Mouse (Mus musculus) heart, adult 11 months (tissue): ENCODE data around the gene Lpin2.
A peak's percentile ranks its signal among the peaks of the same experiment; 100 is the strongest.

Experiments
- DNase-seq: peaks from one replicate; pipeline ENCODE4 v3.0.0; 2022

Lpin2 gene

DNA sequence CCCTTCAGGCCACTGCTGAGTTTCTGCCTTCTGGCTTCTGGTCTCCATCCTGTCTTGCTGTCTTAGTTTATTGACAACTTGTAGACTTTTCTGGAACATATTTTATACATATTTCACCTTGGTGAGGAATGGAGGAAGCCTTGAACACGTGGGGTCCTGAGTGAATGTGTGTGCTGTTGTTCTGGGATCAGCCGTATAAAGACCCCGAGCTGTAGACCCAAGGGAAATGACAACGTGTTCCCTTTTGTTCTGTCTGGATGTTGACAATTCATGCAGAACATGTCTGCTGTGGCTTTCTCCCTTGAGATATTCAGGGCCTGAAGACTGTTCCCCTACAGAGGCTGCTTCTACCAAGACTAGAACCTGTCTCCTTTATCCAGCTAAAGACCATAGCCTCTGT is 5.0 kb upstream of the Lpin2 start:
- peak; percentile 82 for DNase-seq

DNA sequence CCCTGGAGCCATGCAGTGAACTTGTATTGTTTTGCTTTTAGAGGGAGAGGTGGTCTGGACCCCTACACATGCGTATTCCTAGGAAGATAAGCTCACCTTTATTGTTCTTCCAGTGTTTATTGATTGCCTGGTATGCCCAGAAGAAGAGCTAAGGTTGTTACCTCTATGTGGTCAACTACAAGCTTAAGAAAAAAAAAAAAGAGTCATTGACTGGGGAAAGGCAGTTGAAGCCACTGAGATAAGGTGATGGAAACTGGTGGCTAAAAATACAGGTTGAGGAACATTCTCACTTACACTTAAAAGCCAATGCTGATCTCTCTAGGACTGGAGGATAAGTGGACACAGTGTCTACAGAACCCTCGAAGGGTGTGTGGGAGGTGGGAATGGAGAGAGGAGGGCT is 4.4 kb upstream of the Lpin2 start:
- DNase-seq, result peak; percentile 74

DNA sequence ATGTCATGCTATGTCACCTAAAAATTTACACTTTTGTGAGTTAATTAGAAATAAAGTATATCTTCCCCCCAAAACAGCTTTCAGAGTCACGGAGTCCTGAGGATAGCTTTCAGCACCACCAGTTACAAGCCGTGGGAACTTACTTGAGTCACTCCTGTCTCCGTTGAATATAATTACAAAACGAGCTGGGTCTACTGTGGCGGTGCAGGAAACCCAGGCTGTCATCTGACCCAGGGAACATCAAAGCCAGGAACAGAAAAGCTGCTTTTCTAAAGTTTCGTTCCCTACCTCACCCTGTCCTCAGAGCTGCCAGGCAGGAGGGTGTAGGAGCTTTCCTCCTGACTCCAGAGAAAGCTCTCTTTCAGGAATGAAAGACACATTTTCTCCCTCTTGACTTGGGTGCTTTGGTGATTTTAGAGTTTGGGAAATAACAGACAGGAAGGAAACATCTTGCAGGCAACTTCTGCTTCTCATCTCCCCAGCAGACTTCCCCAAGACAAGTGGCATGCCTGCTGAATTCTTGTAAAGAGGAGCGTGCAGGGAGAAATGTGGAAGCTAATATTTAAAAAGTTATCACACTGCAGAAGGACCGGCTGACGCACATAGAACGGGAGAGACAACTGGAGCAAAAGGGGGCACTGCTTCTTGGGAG is 3.7 kb upstream of the Lpin2 start:
- peak; percentile 95 for DNase-seq

DNA sequence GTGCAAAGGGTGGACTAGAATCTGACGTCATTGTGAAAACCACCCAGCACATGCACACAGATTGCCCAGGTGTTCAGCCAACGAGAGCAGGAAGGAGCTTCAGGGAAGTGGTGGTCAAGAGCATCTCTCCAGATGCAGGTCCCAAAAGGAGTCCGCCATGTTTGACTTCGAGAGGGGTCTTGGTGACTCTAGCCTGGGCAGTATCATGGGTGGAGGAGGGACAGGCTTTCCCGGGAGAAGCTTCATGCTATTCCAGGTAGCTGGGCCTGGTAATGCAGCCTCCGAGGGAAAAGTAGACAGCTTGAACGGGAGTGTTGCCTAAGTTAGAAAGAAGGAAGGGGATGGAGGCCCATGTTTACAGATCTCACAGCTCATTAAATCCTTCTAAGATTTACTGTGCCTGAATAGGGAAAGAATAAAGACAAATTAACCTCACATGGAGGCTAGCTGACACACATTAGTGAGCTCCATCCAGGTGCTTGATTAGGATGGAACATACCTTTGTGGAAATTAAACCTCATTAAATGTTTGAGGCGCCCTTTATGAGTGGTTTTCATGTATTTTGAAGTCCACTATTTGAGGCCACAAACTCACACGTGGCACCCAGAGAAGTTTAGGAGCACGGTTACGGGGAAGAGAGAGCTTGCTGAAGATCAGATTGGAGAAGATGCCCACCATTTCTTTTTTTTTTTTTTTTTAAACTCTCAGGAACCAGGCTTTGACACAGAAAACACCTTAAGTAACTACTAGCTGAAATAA is 2.6 kb upstream of the Lpin2 start:
- peak; percentile 91 for DNase-seq

DNA sequence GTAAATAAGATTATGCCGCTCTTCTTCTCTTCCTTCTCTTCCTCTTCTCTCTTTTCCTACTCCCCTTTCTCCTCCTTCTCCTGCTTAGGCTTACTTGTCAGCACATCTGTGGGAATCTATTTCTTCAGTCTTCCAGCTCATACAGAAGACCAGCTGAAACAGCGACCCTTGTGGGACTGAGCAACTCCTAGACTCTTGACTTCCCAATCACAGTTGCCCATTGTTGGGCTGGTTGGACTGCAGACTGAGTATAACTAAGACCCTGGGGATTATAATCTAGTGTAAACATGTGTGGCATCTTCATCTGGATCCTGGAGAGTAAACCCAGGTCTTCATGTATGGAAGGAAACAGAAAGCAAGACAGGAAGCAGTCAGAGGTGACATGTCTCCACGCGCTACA is 1.8 kb upstream of the Lpin2 start:
- DNase-seq, result peak; percentile 53

DNA sequence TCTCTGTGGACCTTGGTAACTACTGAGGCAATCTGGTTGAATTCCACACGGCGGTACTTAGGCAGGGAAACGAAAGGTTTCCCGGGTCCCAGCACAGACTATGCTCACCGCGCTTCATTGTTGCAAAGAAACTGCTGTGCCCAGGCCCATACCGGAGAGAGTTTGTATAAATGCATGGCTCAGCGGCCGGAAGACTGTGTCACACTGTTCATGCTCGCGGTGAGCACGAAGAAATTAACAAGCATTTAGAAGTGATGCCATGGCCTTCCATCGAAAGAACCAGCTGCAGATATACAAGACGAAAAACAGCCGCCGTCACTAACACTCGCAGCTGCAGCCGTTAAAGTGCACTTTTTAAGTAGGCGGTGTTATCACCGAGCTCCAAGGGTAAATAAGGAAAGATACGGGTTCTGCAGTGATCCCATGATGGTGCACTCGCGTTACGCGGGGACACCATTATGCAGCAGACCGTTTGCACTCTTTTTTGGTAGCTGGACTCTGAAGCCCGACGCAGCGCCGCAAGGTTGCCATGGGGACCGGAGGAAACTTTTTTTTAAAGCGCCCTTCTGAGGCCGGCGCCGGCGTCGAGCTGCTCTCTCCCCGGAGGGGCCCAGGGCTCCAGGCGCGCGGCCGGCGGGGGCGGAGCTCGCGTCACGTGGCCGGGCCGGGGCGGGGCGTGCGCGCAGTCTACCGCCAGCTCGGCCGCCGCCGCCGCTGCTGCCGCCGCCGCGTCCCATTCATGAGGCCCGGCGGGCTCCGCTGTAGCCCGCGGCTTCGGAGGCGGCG is 704 bp downstream of the Lpin2 start:
- DNase-seq, result peak; percentile 99

DNA sequence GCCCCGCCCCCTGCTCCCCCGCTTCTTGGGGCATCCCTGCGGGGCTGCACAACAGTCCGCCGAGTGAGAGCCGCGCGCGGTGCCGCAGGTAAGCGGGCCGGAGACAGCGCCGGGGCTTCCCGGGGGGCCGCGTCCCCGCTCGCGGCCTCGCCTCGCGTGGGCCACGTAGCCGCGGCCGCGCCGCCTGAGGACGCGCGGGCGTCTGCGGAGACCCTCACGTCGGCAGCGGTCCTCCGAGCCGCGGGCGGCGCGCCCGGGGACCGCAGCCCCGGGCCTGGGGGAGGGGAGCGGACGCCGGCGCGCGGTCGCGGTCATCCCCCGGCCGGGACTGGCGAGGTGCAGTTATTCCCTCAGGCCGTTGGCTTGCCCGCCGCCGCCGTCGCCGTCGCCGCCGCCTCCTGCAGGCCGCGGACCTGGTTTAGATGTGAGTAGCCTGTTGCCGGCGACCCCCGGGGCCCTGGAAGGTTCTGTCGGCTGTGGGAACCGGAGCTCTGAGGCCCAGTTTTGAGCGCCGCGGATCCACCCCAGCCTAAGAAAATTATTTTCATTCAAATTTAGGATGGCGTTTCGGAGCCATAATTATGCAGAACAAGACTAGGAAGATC is 1.4 kb downstream of the Lpin2 start:
- no peak for DNase-seq

DNA sequence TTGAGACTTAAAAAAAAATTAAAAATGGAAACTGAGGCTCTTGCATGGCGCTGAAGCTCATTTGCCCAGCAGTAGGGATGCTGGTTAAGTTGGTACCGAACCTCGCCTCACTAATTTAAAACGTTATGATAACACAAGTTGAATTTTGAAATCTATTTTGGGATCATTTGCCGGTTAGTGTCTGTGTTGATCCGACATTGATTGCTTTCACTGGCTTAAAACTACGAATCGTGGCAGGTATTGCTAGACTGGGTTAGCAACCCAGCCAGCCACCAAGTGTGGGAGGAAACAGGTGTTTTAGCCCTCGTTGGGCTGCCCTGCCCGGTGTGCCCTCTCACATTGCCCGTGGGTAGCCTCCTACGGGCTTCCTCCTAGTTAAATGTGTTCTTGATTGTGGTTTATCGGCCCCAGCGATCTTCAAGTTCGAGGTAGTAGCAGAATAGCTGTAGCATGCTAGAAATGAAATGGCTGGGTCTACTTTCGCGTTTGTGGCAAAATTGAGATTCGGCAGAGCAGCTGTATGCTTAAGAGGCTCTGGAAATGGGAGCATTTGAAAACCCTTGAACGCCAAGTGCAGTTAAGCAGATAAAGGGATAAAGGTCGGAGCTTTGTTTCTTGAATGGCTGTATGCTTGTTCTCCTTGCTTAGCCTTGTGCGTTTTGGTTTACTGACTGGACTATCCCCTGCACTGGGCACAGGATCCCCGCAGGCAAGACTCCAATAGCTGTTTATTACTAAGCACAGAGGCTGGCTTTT is 2.2 kb downstream of the Lpin2 start:
- peak; percentile 91 for DNase-seq

DNA sequence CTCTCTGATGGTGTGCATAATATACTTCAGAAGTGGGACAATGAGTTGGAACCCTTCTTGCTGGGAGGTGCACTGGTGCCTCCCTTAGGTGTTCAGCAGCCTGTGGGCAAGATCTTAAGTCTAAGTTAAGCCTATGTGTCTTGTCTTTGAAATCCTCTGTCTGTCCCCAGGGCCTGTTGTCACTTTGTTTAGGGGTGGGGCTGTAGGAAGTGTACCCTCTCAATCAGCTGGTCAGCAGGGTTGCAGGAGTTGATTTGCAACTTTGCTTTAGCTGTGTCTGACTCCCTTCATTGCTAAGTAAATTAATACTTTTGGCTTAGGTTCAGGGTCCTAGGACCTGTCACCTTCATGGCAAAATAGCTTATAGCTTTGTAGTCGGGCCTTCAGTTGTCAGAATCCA is 3.0 kb downstream of the Lpin2 start:
- peak; percentile 66 for DNase-seq

DNA sequence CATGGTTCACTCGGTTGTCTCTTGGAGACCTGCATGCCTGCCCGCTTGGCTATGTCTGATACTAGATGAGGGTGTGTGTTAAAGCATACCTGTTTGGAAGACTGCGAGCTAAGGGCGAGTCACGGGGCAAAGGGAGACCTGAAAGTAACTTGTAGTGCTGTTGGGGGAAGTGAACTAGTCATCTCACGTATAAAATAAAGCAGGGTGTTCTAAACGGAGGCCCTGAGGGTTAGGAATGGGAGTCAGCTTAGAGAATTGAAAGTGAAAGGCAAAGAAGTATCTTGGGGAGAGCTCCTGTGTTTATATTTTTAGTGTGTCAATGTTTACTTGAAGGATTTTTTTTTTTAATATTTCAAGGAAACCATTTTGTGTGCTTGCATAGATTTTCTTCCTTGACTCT is 8.2 kb downstream of the Lpin2 start:
- DNase-seq, result no peak

DNA sequence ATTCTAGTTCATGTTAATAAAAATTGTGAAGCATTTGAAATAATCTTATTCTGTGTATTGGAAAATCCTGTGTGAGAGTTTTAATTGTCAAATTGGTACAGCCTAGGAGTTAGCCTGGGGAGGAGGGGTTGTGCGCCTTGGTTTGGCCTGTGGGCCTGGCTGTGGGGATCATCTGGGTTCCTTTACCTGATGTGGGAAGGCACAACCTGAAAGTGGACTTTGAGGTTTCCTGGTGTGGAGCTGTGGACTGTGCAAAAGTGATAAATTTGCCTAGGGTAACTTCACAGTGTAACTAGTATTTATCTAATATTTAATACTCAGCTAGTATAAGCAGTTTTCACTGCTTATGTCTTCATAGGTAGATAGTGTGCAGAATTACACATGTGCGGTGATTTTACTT is 8.7 kb downstream of the Lpin2 start:
- DNase-seq, result no peak

DNA sequence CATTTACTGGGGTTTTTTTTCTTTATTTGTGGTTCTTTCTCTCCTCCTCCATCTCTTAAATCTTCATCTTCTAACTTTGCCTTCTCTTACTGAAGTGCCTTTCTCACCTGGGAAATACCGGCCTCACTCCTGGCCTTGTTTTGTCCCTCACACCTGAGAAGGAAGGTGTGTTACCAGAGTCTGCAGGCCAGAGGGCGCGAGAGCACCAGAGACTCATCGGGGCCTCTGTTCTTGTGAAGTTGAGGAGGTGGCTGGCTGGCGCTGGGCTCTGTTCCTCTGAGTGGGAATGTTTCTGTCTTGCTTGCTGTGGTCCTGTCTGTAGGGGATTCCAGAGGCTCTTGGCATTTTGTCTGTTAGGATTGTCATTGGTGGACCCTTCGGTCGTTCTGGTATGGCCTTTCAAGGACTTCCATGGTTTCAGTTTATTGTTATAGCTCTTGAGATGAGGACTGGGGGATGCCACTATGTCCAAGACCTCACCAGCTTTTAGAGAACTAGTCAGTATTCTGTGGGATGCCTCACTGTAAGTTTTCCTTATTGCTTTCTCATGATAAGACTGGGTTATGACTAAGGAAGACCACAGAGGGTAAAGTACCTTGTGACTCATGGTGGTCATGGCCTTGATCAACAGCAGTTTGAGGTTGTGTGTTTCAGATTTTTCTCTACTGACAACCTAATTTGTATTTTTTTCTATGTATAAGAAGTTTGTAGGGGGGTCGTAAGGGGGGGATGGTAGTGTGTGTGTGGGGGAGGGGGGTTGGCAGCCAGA is 9.5 kb downstream of the Lpin2 start:
- DNase-seq, result no peak

DNA sequence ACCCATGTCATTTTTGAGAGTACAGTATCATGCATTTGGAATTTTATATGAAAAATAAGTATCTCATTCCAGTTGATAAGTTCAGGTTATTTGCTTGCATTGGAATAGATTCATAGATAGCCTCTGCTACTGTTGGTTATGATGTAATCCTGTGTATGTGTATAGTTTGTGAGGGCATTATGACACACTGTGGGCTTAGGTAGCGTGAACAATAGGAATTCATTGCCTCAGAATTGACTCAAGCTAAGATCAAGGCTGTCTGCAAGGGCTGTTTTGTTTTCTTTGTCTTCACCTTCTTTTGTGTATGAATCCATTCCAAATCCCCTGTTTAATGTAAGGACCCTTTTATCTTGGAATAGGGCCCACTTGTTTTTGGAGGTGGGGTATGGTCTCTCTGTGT is 10.7 kb downstream of the Lpin2 start:
- no peak for DNase-seq

DNA sequence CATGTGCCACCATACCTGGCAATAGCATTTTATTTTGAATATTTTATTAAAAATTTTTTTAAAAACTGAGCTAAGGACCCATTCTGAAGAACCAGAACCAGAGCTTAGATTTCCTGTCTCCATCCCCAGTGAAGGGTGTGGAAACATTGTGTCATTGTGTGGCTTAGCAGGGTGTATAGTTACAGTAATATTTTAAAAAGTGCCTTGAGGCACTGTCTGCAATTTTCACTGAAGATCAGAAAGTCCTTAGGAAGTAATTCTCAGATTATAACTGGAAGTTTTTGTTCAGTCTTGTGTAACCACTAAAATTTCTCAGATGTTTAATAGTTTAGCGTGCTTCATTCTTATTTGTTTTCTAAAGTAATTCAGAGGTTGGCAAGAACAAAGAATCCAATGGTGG is 11.1 kb downstream of the Lpin2 start:
- DNase-seq, result no peak

DNA sequence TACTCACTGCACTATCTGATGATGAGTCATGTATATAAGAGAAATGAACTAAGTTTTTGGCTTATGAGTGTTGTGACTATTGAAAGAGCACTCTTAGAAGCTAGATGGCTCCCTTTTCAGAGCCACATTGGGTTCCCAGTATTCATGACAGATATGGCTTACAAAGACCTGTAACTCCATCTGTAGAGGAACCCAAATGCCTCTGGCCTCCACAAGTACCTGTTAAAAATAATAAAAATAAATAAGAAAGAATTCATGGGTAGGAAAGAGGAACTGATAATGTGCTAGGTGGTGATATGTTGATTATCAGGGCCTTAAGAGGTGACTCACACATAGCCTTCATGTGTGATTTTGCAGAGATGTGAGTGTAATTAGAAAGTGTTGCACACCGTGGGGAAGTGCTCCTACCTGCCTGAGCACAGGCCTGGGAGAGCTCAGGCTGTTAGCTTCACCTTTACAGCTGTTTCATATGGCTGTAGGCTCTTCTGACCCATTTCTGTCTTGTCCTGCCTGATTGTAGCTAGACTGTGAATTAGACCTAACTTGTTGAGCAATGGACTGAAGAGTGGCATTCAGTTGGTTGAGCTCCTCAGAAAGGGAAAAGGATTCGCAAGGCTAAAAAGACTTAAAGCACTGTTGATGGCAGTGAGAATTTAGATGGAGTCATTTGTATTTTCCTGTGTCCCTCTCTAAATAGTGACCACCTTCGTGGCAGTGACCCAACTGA is 12.7 kb downstream of the Lpin2 start:
- DNase-seq, result no peak

DNA sequence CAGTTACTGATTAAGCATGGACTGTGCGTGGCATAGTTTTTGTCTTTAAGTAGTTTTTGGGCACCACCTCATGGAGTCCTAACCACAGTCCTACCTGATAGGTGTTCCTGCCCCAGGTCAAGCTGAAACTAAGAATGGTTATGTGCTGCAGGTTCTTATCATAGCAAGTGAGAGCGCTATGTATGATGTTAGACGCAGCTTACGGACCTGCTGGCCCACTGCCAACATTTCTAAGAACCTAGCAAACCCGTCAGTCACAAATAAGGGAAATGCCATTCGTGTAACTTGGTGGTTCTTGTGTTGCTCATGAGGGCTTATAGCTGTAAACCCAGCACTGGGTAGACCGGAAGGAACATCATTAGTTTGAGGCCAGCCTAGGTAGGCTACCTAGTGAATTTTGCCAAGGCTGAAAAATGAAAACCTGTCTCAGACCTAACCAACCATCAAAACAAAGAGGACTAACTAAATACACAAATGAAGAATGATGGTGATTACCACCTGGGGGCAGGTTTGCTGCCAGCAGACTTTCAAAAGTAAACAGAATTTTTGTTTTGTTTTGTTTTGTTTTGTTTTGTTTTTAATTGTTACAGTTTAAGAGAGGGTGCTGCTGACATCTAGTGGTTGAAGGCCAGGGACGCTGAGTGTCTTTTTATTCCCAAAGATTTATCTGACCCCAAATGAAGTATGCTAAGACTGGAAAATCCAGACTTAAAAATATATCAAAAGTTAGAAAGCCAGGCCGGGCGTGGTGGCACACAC is 13.5 kb downstream of the Lpin2 start:
- peak; percentile 90 for DNase-seq

DNA sequence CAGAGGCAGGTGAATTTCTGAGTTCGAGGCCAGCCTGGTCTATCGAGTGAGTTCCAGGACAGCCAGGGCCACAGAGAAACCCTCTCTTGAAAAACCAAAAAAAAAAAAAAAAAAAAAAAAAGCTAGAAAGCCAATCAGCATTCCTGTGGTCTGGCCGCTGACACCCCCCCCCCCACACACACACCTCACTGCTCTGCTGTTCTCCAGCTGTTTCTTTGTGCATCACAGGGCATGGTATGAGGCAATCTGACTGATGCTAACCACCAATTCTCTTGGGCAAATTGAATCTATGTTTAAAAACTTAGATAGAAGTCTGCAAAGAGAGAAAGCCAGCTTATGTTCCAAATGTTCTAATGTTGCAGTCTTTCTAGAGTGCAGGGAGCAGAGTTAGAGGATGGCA is 14.1 kb downstream of the Lpin2 start:
- no peak for DNase-seq

DNA sequence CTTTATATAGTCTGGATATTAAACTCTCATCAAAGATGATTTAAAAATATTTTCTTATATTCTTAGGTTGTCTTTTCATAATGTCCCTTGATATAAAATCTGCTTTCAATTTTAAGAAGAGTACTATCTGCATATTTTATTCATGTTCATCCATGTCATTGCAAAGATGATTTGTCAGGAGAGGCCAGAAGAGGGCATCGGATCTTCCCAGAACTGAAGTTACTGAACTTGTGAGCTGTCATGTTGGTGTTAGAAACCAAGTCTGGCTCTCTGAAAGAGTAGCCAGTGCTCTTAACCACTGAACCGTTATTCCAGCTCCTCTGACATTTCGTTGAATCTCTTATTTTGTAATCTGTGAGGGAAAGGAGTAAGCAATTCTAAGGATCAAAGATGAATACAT is 17.0 kb downstream of the Lpin2 start:
- no peak for DNase-seq

DNA sequence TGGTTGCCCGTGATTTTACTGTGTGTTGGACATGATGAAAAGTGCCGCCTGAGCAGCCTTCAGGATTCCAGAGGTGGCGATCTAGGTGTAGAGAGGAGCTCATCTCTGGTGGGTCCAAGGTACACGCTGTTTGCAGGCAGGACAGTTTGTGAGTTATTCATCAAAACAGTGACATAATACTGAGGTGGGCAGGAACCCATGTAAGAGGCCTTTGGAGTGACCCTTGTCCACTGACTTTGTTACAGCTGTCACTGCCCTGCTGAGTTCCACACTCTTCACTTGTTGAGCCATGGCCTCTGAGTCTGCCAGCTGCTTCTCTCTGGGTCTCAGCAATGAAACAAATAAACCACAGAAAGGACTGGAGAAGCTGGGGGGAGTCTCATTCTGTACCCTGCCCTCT is 19.8 kb downstream of the Lpin2 start:
- DNase-seq, result no peak

DNA sequence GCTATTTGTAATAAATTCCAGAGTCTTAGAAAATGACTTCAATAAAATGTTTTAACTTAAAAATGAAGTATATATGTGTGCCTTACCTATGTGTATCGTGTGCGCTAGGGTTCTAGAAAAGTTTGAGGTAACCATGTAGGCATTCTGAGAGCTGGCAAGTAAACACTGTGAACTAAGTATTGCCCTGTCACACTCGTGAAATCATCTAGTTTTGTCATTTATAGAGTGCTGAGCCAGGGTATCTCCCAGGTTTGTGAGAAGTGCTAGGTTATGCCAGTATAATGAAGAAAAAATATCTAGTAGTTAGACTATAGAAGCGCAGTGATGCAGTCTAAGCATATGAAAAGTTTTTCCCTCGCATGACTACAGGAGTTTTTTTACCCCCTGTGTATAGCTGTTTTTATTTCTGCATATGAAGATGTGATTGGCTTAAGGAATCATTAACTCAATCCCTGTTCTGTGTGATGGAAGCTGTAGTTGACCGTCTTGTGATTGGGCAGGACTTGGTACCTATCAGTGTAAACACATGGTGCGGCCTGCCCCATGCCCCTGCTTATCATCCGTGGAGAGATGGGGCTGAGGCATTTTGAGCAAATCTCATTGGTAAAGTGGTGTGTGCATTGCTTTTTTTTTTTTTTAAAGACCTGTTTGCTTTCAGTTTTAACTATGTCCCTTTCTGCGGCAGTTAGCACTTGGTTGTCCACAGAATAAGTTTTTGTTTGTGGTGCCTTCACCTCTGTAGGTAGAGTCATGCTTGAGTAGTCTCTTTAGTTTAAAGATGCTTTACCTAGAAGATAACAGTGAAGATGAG is 21.8 kb downstream of the Lpin2 start:
- peak; percentile 58 for DNase-seq
